Mouse (Mus musculus) cerebellum, adult 2 months (tissue): ENCODE data around the gene Lamp2.

ENCODE experiments used
- CTCF ChIP-seq: fragments of 200-500 bp; IDR thresholded peaks from 2 replicates; pipeline ENCODE4 v1.5.1; 2011; ENCODE audit warnings: low read depth, mild to moderate bottlenecking, control low read depth, low read length, moderate library complexity, borderline replicate concordance; ENCODE audit not compliant: insufficient read depth
- POLR2A ChIP-seq: fragments of 200-500 bp; IDR thresholded peaks from 2 replicates; pipeline ENCODE4 v1.6.1; 2011; ENCODE audit warnings: low read length, control low read depth, borderline replicate concordance; ENCODE audit not compliant: insufficient read depth

DNA sequence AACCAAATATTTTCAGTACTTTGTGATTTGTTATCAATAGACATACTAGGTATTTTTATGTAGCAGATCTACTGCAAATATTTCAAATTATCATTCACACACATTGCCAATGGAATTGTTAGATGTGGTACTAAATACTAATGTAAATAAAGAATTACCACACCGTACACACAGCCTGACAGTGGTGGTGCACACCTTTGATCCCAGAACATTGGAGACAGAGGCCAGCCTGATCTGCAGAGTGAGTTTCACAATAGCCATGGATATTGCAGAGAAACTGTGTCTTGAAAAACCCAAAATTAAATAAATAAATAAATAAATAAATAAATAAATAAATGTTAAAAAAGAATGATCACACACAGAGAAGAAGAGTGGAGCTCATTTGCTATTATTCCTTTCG, 6.9 kb upstream of the Lamp2 start:
- no peak for TF ChIP-seq CTCF
- TF ChIP-seq POLR2A, result no peak
